Mouse (Mus musculus): ENCODE data around the gene Rsph10b.

GRCm38 (mm10) chr5:143908926-143909325 lies 23.9 kb upstream of the Rsph10b start:
- no peak for TF ChIP-seq SRF (IDR thresholded peaks at IDR 0.05; ENCODE audit: control insufficient read depth, insufficient read length, low read depth)
- TF ChIP-seq MAX (IDR thresholded peaks at IDR 0.05; ENCODE audit: low read depth) = no peak
- TF ChIP-seq POLR2A (IDR thresholded peaks at IDR 0.05; ENCODE audit: insufficient read length, low read depth) = no peak
- no peak for TF ChIP-seq MYOD1 (IDR thresholded peaks at IDR 0.05; ENCODE audit: control insufficient read depth in 1 of 3, insufficient read length in 2 of 3, low read depth in 2 of 3)
- no peak for TF ChIP-seq TCF12 (IDR thresholded peaks at IDR 0.05; ENCODE audit: insufficient read depth, poor library complexity, severe bottlenecking)
- TF ChIP-seq MYOG (IDR thresholded peaks at IDR 0.05; ENCODE audit: control insufficient read depth in 1 of 3, insufficient read depth in 1 of 3, insufficient read length in 2 of 3, low read depth in 2 of 3) = no peak
- no peak for TF ChIP-seq POLR2AphosphoS2 (IDR thresholded peaks at IDR 0.05; ENCODE audit: insufficient read length, low read depth)
- no peak for TF ChIP-seq USF1 (IDR thresholded peaks at IDR 0.05; ENCODE audit: low read depth)
- TF ChIP-seq CEBPB (IDR thresholded peaks at IDR 0.05; ENCODE audit: insufficient read depth, poor library complexity, severe bottlenecking) = no peak
- TF ChIP-seq TCF3 (IDR thresholded peaks at IDR 0.05; ENCODE audit: insufficient read length, low read depth) = no peak
- no peak for TF ChIP-seq REST (IDR thresholded peaks at IDR 0.05; ENCODE audit: insufficient read depth, insufficient read length)

Data from myocyte (in vitro differentiated cells).